Mouse (Mus musculus) forelimb bud, embryonic 11.5 days (tissue): ENCODE results near the gene Lmo2.

Experiments
- DNase-seq: peaks from one replicate; pipeline ENCODE4 v3.0.0-alpha.2; 2012; ENCODE audit warnings: low read depth, low spot score

Gene Lmo2

GRCm38 (mm10) chr2:103941085-103941484 is 16.7 kb upstream of the Lmo2 start:
- no peak for DNase-seq

GRCm38 (mm10) chr2:103944859-103945258 is 12.9 kb upstream of the Lmo2 start:
- DNase-seq = no peak

GRCm38 (mm10) chr2:103945571-103946092 is 12.2 kb upstream of the Lmo2 start:
- no peak for DNase-seq

GRCm38 (mm10) chr2:103946892-103947291 is 10.9 kb upstream of the Lmo2 start:
- no peak for DNase-seq

GRCm38 (mm10) chr2:103947982-103948655 is 9.7 kb upstream of the Lmo2 start:
- DNase-seq = no peak

GRCm38 (mm10) chr2:103953050-103953835 is 4.5 kb upstream of the Lmo2 start:
- no peak for DNase-seq

- no peak for DNase-seq
Measured at GRCm38 (mm10) chr2:103955714-103956113, 2.1 kb upstream of the Lmo2 start.

- no peak for DNase-seq
Measured at GRCm38 (mm10) chr2:103956867-103957266, 919 bp upstream of the Lmo2 start.

- DNase-seq = no peak
Measured at GRCm38 (mm10) chr2:103958634-103959033, 848 bp downstream of the Lmo2 start.

- DNase-seq = no peak
Measured at GRCm38 (mm10) chr2:103959066-103959465, 1.3 kb downstream of the Lmo2 start.

- DNase-seq = no peak
Measured at GRCm38 (mm10) chr2:103959574-103959973, 1.8 kb downstream of the Lmo2 start.

- no peak for DNase-seq
Measured at GRCm38 (mm10) chr2:103962349-103962748, 4.6 kb downstream of the Lmo2 start.

GRCm38 (mm10) chr2:103965391-103965790 is 7.6 kb downstream of the Lmo2 start:
- DNase-seq = no peak

- no peak for DNase-seq
Measured at GRCm38 (mm10) chr2:103968186-103968585, 10.4 kb downstream of the Lmo2 start.

- DNase-seq = no peak
Measured at GRCm38 (mm10) chr2:103968919-103969436, 11.2 kb downstream of the Lmo2 start.

- peak; percentile 64 for DNase-seq
Measured at GRCm38 (mm10) chr2:103969437-103970040, 11.8 kb downstream of the Lmo2 start.

- no peak for DNase-seq
Measured at GRCm38 (mm10) chr2:103970041-103970790, 12.4 kb downstream of the Lmo2 start.

GRCm38 (mm10) chr2:103970791-103971649 is 13.2 kb downstream of the Lmo2 start:
- DNase-seq = no peak

- DNase-seq = no peak
Measured at GRCm38 (mm10) chr2:103971838-103972237, 14.1 kb downstream of the Lmo2 start.

- DNase-seq = no peak
Measured at GRCm38 (mm10) chr2:103975904-103976303, 18.1 kb downstream of the Lmo2 start.
